Mouse (Mus musculus): ENCODE data around the gene Sirpb1c. TPM values are rescaled to one million over a fixed set of nuclear protein-coding genes. Genes with fewer than 3 reads are reported as not detected.
"Not testable (repeated sequence)": the region's sequence is repeated elsewhere in the genome, so short reads cannot be mapped to it uniquely, and the experiment has no call there.

Gene Sirpb1c
- polyA plus RNA-seq (2017; shearing (Covaris generic)), result under 1 TPM in 1 of 3 experiments, not detected in 2; 0.34 TPM

DNA sequence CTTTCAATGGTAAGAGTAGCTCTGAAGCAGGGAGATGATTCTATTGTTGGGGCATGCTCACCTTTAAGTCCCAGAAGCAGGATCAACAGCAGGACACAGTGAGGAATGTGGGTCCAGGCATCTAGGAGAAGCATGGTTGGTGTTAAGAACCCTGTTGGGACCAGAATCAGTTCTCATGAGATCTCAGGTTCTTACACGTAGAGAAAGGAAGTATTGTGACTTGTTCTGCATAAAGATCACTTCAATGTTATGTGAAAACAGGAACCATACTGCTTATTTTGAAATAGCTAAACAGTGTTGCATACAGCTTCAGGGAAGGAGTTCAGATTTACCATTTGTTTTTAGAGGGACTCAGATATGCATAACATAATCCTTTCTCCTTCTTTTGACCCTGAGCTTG is at the start of gene Sirpb1c:
Gene Sirpb1c, minus strand, starts transcription at position 249 of the 400 bp plus-strand sequence.
- ATAC-seq, result not testable (repeated sequence)

DNA sequence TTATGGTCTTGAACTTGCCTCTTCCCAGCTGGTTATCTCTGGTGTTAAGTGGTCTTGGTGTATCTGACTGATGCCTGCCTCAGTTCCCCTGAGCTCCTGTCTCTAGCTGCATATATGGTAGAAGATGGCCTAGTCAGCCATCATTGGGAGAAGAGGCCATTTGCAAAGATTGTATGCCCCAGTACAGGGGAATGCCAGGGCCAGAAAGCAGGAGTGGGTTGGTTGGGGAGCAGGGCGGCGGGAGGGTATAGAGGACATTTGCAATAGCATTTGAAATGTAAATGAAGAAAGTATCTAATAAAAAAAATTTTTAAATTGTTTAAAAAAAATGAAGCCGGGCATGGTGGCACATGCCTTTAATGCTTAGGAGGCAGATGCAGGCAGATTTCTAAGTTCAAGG is 38.1 kb upstream of the Sirpb1c start:
- ATAC-seq, result no peak

DNA sequence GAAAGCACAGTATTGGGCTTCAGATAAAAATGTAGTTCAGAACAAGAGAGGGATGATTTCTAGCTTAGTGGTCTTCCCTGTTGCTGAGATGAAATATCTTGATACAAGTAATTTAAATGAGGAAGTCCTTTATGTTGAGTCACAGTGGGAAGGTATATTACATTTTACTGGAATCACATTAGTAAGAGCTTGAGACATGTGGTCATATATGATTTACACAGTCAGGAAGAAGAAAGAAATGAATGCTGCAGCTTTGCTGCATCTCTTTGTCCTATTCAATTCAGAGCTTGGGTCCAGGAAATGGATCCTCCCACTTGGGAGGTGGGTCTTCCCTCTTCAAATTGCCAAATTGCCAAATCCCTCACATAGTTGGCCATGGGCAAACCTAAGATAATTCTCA is 7.4 kb upstream of the Sirpb1c start:
- not testable (repeated sequence) for ATAC-seq

DNA sequence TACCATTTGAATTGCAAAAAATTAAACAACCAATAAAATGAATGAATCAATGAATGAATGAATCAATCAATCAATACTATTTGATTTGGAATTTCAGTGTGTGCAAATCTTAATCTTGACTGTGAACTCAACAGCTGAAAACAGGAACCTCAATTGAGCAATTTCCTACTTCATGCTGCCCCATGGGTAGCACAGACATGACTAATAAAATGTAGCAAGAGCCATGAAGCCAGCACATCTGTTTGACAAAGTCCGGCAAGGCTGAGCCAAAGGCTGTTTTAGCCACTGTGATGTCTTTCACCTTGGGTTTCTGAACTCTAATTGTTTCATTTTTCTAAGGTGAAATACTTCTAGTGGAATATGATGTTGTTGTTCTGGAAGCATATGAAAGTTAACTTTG is 1.6 kb upstream of the Sirpb1c start:
- no peak for ATAC-seq

DNA sequence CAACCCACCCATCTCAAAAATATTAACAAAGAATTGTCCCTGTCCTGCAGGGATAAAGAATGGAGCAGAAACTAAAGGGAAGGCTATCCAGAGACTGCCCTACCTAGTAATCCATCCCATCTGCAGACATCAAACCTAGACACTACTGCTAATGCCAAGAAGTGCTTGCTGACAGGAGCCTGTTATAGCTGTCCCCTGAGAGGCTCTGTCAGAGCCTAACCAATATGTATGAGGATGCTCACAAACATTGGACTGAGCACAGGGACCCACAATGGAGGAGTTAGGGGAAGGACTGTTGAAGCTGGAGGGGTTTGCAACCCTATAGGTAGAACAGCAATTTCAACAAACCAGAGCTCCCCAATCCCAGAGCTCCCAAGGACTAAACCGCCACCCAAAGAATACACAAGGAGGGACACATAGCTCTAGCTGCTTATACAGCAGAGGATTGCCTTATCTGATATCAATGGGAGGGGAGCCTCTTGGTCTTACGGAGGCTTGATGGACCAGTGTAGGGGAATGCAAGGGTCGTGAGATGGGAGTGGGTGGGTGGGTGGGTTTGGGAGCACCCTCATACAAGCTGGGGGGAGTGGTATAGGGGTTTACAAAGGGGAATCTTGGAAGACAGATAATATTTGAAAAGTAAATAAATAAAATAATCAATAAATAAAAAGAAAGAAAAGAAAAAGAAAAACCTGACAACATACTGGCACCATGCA is 838 bp downstream of the Sirpb1c start:
- ATAC-seq, result no peak

DNA sequence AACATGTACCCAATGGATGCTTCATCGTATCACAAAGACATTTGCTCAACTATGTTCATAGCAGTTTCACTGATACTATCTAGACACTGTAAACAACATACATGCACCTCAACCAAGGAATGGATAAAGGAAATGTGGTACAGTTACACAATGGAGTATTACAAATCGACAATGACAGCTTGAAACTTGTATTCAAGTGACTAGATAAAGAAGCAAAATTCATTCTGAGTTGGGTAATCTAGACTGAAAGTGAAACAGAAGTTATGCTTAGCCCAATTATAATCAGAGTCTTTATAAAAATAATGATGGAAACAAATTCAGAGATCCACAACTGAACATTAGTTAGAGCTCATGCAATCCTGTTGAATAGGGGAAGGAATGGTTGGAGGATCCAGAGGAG is 74.7 kb downstream of the Sirpb1c start:
- not testable (repeated sequence) for ATAC-seq

Other genes with a start within 250 kb of the Sirpb1c start
- gene Gm5150, start 157.9 kb upstream of the Sirpb1c start, polyA plus RNA-seq (2017; shearing (Covaris generic)), result under 1 TPM in 1 of 3 experiments, not detected in 2; 0.53 TPM

Data from inflammation-experienced regulatory T-cells, adult 6 months (primary cell).